Mouse (Mus musculus) kidney, postnatal 10 days (tissue): ENCODE data around the gene Col4a2.

Experiments used
- DNase-seq: peaks from one replicate; pipeline ENCODE4 v3.0.0; 2021; ENCODE audit warnings: mixed read lengths

Col4a2 gene

DNA sequence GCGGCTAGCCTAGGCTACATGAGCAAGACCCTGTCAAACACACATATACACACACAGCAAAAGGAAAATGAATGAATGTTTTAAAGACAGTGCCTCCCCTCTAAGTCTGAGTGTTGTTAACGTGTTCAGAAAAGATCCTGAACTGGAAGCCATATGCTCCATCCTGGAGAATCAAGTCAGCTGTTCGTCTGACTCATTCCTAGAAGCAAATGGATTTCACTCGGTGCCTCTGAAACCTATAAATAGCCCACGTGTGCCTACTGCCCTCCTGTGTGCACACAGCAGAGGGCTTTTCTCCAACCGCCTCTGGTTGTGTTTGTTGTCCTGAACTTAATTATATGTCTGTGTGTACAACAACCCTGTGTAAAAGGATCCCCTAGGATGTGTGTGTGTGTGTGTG, 109.4 kb downstream of the Col4a2 start:
- DNase-seq = no peak

DNA sequence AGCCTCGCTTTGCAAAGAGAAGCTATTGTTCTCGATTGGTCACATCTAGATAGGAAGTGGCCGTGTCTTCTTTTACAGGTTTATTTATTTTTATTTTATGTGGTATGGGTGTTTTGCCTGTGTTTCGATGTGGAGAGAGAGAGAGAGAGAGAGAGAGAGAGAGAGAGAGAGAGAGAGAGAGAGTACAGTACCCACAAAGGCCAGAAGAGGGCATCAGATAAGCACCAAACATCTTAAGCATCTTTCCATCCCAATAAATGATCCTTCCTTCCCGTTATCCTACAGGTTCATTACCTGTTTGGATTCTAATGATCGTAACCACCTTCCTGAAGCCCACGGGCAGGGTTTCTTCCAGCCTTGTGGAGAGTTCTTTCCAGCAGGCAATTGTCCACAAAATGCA, 110.5 kb downstream of the Col4a2 start:
- no peak for DNase-seq

DNA sequence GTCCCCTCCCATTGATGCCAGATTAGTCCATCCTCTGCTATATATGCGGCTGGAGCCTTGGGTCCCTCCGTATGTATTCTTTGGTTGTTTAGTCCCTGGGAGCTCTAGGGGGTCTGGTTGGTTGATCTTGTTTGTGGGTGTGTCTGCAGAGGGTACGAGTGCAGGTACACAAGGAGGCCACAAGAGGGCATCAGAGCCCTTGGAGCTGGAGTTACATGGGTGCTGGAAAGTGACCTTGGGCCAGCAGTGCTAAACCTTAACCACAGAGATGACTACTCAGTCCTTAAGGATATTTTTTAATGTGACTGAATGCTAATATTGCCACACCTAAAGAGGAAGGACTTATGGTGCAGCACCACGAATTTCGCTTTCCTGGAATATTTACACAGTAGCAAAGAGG, 118.1 kb downstream of the Col4a2 start:
- peak; percentile 46 for DNase-seq

DNA sequence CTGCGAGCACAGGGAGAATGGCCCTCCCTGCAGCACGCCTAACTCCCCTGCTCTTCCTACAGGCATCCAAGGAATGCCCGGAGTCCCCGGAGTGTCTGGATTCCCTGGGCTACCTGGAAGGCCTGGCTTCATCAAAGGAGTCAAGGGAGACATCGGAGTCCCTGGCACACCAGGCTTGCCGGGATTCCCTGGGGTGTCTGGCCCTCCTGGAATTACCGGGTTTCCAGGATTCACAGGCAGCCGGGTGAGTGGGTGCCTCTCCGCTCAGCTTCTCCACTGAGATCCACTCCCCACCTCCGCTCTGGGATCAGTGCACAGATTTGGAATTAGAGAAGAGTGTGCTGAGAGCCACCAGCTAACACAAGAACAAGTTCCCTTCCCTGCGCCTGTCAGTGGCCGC, 125.3 kb downstream of the Col4a2 start:
- DNase-seq = no peak

DNA sequence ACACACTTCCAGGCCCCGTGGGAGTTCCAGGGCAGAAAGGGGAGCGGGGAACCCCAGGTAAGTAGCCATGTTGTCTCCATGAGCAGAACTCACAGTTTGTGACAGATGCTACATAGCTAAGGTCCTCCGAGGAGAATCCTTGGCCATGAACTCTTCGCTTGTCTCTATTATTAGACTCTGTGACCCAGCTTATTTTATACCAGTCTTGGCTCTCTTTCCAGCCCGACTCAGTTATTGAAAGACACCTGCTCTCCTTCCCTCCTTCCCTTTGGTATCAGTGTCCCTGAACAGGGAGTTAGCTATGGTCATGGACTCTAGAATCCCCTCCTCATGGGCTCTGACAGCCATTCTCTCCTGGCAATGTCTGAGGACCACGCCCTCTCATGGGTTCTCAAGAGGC, 128.7 kb downstream of the Col4a2 start:
- DNase-seq = no peak

DNA sequence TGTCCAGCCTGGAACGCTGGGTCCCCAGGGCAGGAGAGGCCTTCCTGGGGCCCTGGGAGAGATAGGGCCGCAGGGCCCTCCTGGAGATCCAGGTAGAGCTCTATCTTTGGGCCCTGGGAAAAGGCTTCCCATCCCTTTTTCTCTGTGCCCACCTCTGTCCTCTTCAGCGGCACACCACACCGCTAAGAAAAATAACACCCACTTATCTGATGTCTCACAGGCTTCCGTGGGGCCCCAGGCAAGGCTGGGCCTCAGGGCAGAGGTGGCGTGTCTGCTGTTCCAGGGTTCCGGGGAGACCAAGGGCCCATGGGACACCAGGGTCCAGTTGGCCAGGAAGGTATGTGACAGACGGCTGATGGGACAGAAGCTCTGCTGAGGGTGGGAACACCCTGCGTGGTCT, 131.0 kb downstream of the Col4a2 start:
- DNase-seq = no peak

DNA sequence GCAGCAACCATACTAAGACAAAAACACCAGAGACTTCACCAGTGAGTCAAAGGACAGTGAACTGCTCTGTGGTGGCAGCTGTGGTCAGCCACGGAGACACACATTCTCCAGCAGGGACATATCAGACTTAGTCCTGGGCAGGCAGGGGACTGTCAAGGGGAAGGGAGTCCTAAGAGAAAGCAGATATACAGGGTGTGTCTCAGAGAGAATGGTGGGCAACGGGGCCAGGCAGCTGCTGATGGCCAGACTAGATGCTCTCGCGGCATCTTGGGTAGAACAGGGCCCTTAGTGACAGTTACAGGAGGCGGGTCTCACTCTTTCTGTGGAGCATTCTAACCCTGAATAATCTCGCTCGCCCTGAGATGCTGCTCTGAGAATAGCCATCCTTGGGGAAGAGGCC, 131.6 kb downstream of the Col4a2 start:
- DNase-seq = no peak

DNA sequence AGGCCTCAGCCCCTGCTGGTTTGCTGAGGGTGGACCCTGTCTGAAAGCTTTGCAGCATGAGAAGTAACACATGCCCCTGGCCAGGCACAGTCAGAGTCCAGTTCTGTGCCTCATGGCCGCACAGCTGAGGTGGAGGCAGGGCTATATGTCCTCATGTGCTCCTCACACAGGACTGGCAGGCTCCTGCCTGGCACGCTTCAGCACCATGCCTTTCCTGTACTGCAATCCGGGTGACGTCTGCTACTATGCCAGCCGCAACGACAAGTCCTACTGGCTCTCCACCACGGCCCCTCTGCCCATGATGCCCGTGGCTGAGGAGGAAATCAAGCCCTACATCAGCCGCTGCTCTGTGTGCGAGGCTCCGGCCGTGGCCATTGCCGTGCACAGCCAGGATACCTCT, 133.2 kb downstream of the Col4a2 start:
- DNase-seq = no peak

DNA sequence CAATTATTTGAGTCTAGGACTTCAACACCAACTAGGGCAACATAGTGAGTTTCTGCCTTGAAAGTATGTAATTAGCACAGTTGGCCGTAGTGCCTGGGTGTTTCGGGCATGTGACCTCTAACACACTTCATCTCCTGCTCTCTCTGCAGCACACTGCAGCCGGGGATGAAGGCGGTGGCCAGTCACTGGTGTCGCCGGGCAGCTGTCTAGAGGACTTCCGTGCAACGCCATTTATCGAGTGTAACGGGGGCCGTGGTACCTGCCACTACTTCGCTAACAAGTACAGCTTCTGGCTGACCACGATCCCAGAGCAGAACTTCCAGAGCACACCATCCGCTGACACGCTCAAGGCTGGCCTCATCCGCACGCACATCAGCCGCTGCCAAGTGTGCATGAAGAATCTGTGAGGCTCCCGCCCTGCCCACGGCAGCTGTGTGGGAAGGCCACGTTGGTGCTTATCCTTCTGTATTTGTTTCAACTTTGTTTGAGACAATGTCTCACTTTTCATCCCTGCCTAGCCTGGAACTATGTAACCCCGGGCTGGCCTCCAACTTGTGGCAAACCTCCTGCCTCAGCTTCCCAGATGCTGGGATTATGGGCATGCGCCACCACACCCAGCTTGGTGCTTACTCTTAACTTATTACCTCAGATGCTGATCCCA, 135.4 kb downstream of the Col4a2 start:
- DNase-seq = no peak

DNA sequence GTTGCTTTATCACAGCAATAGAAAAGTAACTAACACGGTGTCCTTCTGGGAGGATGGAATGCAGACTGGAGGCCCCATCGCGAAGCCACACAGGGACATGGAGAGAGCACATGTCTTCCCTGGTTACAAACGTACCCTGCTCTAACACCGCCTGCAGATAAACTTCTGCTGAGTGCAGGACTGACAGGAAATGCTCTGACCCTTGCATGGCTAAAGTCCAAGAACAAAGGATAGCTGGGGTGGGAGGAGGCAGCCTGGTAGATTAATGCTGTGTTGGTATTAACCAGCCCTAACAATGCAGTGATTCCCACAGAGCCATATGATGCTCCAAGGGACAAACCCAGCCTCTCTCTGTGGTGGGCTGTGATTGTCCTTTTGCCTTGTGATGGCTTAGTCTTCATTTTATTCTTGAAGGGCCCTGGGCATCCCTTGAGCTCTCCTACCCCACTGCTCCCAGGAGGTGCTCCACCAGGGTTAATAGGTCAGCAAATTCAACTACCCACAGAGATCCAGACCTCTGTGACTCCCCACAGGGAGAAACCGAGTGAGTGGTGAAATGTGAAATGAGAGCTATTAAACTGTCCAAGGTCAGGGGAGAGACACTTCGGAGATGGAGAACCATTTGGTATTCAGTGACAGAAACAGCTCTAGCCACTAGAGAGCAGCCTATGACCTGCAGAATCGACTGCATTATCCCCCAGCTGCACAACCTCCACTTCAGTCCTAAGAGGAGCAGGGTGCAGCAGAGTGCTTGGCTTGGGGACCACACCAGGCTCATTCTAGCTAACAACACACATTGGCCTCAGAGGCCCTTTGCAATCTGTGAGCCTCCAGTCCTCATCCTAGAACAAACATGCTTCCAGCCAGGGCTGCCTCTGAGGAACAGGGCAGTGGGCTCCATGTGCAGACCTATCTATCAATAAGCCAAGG, 137.8 kb downstream of the Col4a2 start:
- peak; percentile 73 for DNase-seq

DNA sequence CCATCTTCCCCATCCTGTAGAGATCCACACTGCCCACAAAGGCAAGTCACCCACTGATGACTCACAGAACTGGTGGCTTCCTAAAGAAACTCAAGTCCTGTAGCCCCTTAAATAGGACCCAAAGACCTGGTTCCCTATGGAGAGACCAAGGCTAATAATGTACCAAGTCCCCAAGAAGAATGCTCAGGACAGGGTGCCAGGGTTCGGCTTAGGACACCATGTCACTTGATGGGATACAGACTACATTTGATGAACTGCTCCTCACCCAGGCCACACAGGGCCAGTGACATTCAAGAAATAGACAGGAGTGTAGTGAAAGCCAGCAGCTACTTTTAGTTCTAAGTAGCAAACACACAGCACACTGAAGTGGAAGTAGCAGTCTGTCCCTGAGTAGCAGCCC, 139.5 kb downstream of the Col4a2 start:
- no peak for DNase-seq

DNA sequence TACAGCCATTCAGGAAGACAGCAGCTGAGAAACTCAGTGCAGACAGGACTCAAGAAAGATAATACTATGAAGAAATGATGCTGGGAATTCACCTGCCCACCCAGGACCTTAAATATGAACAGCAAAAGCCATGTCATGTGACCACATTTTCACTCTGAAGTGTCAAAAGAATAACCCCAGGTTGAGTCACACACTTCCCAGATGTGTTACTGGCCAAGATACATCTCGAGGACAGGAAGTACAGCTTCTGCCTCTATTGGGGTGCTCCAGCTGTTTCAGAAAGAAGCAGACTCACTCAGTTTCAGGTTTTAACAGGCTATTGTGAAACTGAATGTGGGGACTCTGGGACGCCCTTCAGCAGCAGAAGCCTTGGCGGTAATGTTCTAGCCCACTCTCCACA, 140.0 kb downstream of the Col4a2 start:
- DNase-seq = no peak

DNA sequence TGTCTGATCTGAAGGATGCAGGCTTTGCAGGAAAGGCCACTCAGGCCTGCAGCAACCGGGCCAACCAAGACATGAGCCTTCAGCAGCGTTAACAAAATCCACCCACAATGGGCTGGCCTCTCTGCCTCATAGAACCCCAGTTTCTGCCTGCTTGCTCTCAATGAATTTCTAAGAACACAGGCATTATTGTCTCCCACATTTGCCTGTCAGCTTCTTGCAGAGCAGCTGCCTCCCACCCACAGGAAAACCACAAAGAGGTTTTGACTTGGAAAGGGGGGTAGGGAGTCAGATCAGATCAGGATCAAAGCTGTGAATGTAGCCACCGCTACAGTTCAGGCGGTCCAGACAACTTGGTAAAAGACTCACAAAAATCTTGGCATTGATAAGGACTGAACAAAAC, 140.4 kb downstream of the Col4a2 start:
- DNase-seq = no peak

DNA sequence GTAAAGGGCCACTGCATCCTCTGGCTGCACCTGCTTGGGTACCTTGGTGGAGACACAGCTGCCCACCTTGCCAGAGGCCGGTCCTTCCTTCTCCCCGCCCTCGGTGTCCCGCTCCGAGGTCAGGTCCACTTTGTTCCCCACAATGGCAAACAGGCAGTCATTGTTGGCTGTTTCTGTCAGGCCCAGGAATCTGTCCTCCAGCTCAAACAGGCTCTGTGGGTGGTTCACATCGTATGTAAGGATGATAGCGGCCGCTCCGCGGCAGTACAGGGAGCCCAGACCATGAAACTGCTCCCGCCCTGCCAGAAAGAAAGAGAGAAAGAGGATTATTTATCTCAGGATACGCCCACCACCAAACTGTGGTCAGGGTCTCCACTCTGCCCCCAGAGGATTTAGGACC, 141.6 kb downstream of the Col4a2 start:
- DNase-seq = no peak

DNA sequence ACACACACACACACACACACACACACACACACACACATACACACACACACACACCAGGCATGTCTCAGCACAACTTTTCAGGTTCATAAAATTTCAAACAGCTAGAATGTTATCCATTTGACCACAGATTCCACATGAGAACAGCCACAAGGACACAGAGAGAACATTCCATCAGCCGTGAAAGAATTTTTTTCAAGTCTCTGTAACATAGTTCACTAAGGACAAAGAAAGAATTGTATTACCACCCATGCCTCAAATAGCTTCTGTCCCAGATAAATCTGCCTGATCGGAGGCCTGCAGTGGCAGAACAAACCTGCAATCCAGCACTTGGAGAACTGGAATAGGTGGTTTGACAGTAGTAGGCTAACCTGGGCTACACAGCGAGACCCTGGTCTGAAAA, 144.7 kb downstream of the Col4a2 start:
- no peak for DNase-seq

DNA sequence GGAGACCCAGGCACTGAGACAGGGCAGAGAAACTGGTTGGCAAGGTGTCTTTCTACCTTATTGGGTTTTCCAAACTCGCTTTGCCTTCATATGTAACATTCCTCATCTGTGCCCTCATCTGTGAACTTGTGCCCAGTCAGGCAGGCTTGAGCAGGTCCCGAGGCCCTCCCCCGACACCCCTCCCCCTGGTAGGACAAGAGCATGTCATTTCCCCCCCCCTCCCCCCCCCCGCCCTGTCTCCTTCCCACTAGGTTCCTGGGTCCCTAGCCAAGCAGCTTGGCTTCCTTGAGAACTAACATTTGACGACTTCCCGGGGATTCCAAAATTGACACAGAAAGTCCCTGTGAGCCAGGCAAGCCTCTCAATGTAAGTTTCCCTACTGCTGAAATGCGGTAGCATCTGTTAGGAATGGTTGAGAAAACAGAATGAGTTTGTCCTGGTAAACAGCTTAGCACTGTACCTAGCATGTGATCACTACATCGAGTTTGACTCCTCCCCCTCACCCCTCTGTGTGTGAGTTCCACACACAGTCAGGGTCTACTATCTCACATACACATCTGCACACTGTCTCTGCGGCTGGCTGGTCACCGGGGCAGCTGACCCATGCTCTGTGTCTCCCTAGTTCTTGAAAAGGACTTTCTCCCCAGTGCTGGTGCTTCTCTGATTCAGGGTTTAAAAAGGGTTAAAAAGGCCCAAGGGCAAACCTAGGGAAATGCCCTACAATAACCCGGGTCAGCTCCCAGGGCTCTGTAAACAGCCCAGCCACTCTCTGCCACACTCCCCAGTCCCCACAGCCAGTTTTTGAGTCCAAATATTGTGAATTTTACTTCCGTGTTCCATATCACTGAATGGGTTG, 145.6 kb downstream of the Col4a2 start:
- peak; percentile 71 for DNase-seq

DNA sequence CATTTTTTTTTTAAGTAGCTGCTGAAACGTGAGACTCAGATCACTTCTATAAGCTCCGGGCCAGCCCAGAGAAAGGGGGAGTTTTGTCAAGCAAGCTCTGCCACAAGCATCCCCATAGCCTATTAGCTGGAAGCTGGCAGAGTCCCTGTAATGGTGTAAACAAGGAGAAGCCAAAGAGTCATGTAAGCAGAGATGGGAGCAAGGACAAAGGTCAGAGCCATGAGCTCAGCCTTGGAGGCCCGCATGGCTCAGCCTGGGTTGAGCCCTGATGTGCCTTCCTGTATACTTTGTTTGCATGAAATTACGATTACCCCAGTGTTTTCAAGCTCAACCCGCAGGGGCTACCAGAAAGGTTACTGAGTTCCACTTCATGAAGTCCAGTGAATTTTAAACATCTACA, 146.4 kb downstream of the Col4a2 start:
- DNase-seq = peak; percentile 57

DNA sequence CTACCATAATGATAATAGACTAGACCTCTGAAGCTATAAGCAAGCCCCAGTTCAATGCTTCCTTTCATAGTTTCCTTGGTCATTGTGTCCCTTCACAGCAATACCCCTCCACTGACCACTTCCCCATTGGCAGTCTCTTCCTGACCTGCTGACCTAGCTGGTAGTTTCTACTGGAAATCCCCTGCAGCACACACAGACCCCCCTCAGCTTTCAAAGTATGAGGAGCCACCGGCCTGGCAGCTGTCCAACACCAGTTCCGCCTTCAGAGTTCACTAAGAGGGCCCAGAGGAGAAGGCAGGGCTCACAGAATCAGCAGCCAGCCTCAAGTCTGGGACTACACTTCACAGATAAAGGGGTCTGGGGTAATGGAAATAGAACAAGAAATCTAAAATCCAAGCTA, 148.3 kb downstream of the Col4a2 start:
- DNase-seq = peak; percentile 88

DNA sequence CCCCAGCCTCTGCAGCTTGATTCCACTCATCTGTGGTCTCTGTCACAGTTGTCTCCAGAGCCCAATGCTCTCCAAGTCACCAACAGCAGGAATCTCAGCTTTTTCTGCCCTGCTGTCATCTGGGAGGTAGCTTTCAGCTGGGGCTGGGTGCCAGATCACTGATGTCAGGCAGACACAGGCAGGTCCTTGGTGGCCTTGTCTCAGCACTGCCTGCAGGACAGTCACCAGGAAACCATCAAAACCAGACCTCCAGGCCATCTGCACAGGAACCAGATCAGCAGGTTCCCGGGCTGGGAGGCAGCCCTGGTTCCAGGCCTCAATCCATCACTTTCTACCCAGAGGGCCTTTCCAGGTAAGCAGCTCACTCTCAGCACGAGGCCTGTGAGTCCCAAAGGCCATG, 149.2 kb downstream of the Col4a2 start:
- no peak for DNase-seq

DNA sequence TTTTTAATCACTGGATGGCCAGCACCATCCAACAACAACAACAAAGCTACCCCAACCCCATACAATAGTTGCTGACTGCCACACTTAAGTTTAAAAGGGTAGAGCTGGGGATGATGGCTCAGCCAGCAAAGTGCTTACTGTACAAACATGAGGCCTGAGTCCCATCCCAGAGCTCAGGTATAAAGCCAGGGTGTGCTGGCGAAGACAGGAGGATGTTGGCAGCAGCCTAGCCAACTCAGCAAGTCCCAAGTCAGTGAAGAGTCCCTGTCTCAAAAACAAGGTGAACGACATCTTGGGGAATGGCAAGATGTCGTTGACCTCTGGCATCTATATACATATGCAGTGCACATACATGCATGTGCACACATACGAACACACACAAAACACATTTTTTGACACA, 150.0 kb downstream of the Col4a2 start:
- DNase-seq = no peak

DNA sequence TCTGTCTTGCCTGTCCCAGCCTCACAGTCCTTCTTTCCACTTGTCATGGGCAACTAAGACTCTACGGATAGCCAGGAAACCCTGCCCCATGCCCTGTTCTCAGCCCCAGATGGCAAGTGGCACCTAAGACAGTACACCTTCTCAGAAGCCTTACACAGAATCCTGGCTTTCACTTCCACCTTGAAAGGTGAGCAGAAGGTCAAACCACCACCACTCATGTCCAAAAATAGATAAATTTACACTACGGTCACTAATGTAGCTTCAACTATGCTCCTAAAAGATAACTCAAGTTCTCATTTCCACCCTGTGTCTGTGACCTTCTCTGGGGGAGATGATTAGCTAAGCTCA, 150.9 kb downstream of the Col4a2 start:
- no peak for DNase-seq

DNA sequence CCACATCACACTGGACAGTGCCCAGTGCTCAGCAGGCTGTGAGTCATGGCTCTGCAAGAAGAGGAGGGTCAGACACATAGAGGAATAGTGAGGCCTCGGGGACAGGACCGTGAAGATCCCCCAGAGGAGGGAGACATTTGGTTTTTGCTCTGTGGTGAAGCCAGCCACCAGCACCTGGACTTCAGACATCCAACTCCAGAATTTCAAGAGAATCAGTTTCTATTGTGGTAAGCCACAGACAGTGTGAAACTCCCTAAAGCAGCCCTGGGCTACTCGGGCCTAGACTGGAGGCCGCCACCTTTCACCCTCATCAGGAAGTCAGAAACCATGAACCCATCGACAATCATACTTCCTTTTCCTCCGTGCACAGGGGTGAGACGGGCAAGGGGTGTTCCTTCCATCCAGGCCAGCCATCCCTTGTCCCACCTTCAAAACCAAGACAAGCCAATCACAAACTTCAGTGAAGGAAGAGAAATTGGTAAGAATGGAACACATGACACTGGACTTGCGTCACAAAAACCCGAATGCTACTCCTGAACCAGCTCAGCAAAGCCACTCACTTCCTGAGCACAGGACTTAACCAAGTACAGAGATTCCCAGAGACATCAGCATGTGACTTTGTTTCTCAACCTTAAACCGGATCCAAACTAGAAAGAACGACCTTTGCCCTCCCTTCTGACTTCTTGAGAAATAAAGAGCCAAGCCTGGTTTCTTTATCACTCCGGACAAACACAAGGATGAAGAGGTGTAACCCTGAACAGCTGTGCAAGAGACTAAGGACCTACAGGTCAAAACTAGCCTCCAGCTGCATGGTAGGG, 151.5 kb downstream of the Col4a2 start:
- no peak for DNase-seq

DNA sequence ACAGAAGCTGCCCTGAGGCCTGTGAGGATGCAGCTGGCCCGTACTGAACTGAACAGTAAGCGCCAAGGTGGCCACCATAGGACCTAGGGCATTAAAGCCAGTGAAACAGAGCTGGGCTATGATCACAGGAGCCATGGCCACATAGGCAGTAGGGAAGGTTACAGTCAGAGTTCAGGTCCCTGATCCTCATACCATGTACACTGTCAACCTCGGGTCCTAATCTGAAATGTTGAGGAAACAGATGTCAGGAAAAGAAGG, 152.0 kb downstream of the Col4a2 start:
- no peak for DNase-seq
